Mouse (Mus musculus) liver, embryonic 12.5 days (tissue): ENCODE results near the gene Ap5m1. TPM values are rescaled to one million over a fixed set of nuclear protein-coding genes. Genes with fewer than 3 reads are reported as not detected.

Source experiments
- ATAC-seq: fragments of 200-750 bp; cut with Nextera tagmentation; 2 replicates; pipeline ENCODE4 v1.8.0; 2017; ENCODE audit warnings: moderate number of reproducible peaks, mild to moderate bottlenecking, moderate library complexity
- H3K27ac ChIP-seq: fragments of 300-500 bp; sonication (generic); 2 replicates; pipeline ENCODE4 v1.5.1; 2016; ENCODE audit warnings: mild to moderate bottlenecking
- H3K27me3 ChIP-seq: fragments of 300-500 bp; sonication (generic); replicated peaks from 2 replicates; pipeline ENCODE4 v1.6.1; 2016; ENCODE audit warnings: mild to moderate bottlenecking, moderate library complexity
- H3K36me3 ChIP-seq: fragments of 300-500 bp; sonication (generic); 2 replicates; pipeline ENCODE4 v1.6.1; 2016; ENCODE audit warnings: mild to moderate bottlenecking, moderate library complexity
- H3K4me1 ChIP-seq: fragments of 300-500 bp; sonication (generic); 2 replicates; pipeline ENCODE4 v1.6.1; 2016
- H3K4me2 ChIP-seq: fragments of 300-500 bp; sonication (generic); 2 replicates; pipeline ENCODE4 v1.6.1; 2016; ENCODE audit warnings: mild to moderate bottlenecking, moderate library complexity
- H3K4me3 ChIP-seq: fragments of 300-500 bp; sonication (generic); 2 replicates; pipeline ENCODE4 v1.5.1; 2016; ENCODE audit warnings: mild to moderate bottlenecking, moderate library complexity
- H3K9ac ChIP-seq: fragments of 300-500 bp; sonication (generic); 2 replicates; pipeline ENCODE4 v1.6.1; 2016; ENCODE audit warnings: mild to moderate bottlenecking, moderate library complexity
- H3K9me3 ChIP-seq: fragments of 300-500 bp; sonication (generic); replicated peaks from 2 replicates; pipeline ENCODE4 v1.6.1; 2016; ENCODE audit warnings: mild to moderate bottlenecking, moderate library complexity
- WGBS: fragments of 180-500 bp; shearing (Covaris S2); methylation state at CpG from one replicate; pipeline ENCODE4 v1.1.7; 2016; ENCODE audit not compliant: insufficient replicate concordance; 5-methylcytosine and 5-hydroxymethylcytosine counted together
- polyA plus RNA-seq: library from polyadenylated mRNA; unstranded; fragments of >200 nt; fragmentation: Nextera tagmentation; extraction: Ambion mirVana; gene quantifications from 2 replicates; pipeline ENCODE4 v1.2.1, GENCODE M21; 2016

The Ap5m1 gene
- polyA plus RNA-seq, 1 experiment from 2014 or later: 17.3 TPM

GRCm38 (mm10) chr14:49138171-49138570 lies 72.3 kb downstream of the Ap5m1 start:
- no peak for ATAC-seq
- Histone ChIP-seq H3K27me3 (no peaks in the 10 kb centered on the region), H3K36me3 (no peaks in the 10 kb centered on the region), H3K27ac (no peak overlapping the region), H3K4me1 (no peaks in the 10 kb centered on the region), H3K9me3 (no peaks in the 10 kb centered on the region), H3K4me3 (no peak overlapping the region), H3K9ac (no peak overlapping the region), H3K4me2 (no peak overlapping the region)
- WGBS: 38% methylated on average over 1 of the region's 1 CpGs

GRCm38 (mm10) chr14:49140756-49141155 lies 74.9 kb downstream of the Ap5m1 start:
- ATAC-seq: no peak
- no peaks in the 10 kb centered on the region for H3K36me3 ChIP-seq
- no peaks in the 10 kb centered on the region for H3K4me1 ChIP-seq
- H3K27ac ChIP-seq: no peak overlapping the region
- no peak overlapping the region for H3K9ac ChIP-seq
- no peak overlapping the region for H3K4me3 ChIP-seq
- no peaks in the 10 kb centered on the region for H3K27me3 ChIP-seq
- H3K9me3 ChIP-seq: no peaks in the 10 kb centered on the region
- WGBS: 73% methylated on average over 7 of the region's 7 CpGs
- H3K4me2 ChIP-seq: no peak overlapping the region

Other genes starting within 250 kb of the Ap5m1 start
- 38.8 and 39.4 TPM in 2 replicates for gene Exoc5, start 556 bp downstream of the Ap5m1 start, polyA plus RNA-seq
- gene Naa30, start 106.1 kb downstream of the Ap5m1 start, polyA plus RNA-seq: 12.0 and 14.2 TPM in 2 replicates
- 0.47 and 0.55 TPM in 2 replicates for gene ccdc198, start 179.4 kb downstream of the Ap5m1 start, polyA plus RNA-seq